Mouse (Mus musculus) telencephalon, adult 2 months (tissue): ENCODE measurements at regions not wholly inside any gene's neighbourhood (a gene's known extent, or its start where the extent isn't known, plus 50 kb on each side); places are given as distances from the start of the nearest gene placed in this dataset.
"Not testable (repeated sequence)": the region's sequence is repeated elsewhere in the genome, so short reads cannot be mapped to it uniquely, and the experiment has no call there.

Experiments used
- DNase-seq: peaks from one replicate; pipeline ENCODE4 v3.0.0-alpha.2; 2011; ENCODE audit warnings: low read depth, low spot score

DNA sequence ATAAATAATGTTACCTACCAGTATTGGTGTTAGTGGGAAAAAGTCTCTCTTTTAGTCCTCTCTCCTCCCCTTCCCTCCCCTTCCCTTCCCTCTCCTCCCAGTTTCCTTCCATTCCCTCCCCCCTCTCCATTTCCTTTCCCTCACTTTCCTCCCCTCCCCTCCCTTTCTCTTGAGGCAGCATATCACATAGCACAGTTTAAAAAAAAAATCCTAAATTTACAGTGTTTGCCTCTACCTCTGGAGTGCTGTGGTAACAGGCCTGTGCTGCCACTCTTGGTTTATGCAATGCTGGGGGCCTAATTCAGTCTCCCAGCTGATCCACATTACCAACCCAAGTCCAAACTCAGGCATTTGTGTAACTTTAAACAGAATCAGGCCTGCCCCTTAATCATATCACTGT is 52.1 kb upstream of the Slc44a3 start:
- no peak for DNase-seq

DNA sequence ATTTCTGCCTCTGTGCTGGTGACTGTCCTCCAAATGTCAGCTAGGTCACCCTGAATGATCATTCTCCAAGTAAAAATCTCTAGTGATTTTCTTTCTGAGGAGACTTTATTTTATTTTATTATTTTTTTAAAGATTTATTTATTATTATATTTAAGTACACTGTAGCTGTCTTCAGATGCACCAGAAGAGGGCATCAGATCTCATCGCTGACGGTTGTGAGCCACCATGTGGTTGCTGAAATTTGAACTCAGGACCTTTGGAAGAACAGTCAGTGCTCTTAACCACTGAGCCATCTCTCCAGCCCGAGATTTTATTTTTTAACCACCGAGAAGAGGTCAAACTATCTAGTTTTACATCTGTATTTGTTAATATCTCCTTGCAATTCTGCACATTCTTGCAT is 50.5 kb upstream of the Slc44a3 start:
- not testable (repeated sequence) for DNase-seq
